Mouse (Mus musculus) embryonic fibroblast, embryonic 13.5 days (primary cell): ENCODE results near the gene Erlin1.

ENCODE experiments used
- CTCF ChIP-seq: IDR thresholded peaks from 2 replicates; pipeline ENCODE4 v1.5.1; 2011; ENCODE audit warnings: mild to moderate bottlenecking, control low read depth, low read length, moderate library complexity, borderline replicate concordance; ENCODE audit not compliant: insufficient read depth
- POLR2A ChIP-seq: IDR thresholded peaks from 2 replicates; pipeline ENCODE4 v1.6.1; 2011; ENCODE audit warnings: low read depth, mild to moderate bottlenecking, control low read depth, low read length, moderate library complexity

GRCm38 (mm10) chr19:44071166-44071565, 1.6 kb upstream of the Erlin1 start:
- TF ChIP-seq POLR2A (no peak), CTCF (no peak)
